Mouse (Mus musculus) lung, embryonic 16.5 days (tissue): ENCODE data around the gene Icos. TPM values are rescaled to one million over a fixed set of nuclear protein-coding genes. Genes with fewer than 3 reads are reported as not detected.

Experiments
- ATAC-seq: fragments of 200-750 bp; cut with Nextera tagmentation; 2 replicates; pipeline ENCODE4 v1.8.0; 2017; ENCODE audit warnings: low read depth, mild to moderate bottlenecking, moderate library complexity
- H3K27ac ChIP-seq: fragments of 300-500 bp; sonication (generic); 2 replicates; pipeline ENCODE4 v1.5.1; 2014; ENCODE audit warnings: mild to moderate bottlenecking, control low read depth, low read length
- H3K27me3 ChIP-seq: fragments of 300-500 bp; sonication (generic); 2 replicates; pipeline ENCODE4 v1.6.1; 2014; ENCODE audit warnings: low read depth, low read length, mixed read lengths; ENCODE audit not compliant: control insufficient read depth, insufficient read depth
- H3K36me3 ChIP-seq: fragments of 300-500 bp; sonication (generic); 2 replicates; pipeline ENCODE4 v1.6.1; 2014; ENCODE audit warnings: low read length; ENCODE audit not compliant: control insufficient read depth, insufficient read depth
- H3K4me1 ChIP-seq: fragments of 300-500 bp; sonication (generic); replicated peaks from 2 replicates; pipeline ENCODE4 v1.6.1; 2014; ENCODE audit warnings: low read length, mixed read lengths; ENCODE audit not compliant: control insufficient read depth, insufficient read depth
- H3K4me2 ChIP-seq: fragments of 300-500 bp; sonication (generic); 2 replicates; pipeline ENCODE4 v1.6.1; 2014; ENCODE audit warnings: low read depth, low read length, control low read depth
- H3K4me3 ChIP-seq: fragments of 300-500 bp; sonication (generic); 2 replicates; pipeline ENCODE4 v1.5.1; 2014; ENCODE audit warnings: mild to moderate bottlenecking, low read length, control low read depth
- H3K9ac ChIP-seq: fragments of 300-500 bp; sonication (generic); 2 replicates; pipeline ENCODE4 v1.6.1; 2014; ENCODE audit warnings: low read length, control low read depth
- H3K9me3 ChIP-seq: fragments of 300-500 bp; sonication (generic); 2 replicates; pipeline ENCODE4 v1.6.1; 2016; ENCODE audit warnings: low read length; ENCODE audit not compliant: control insufficient read depth
- WGBS: fragments of 180-500 bp; shearing (Covaris S2); extraction: QIAGEN DNeasy Blood & Tissue Kit; methylation state at CpG from one replicate; pipeline ENCODE4 v1.1.7; 2014; 5-methylcytosine and 5-hydroxymethylcytosine counted together
- polyA plus RNA-seq: library from polyadenylated mRNA; unstranded; fragments of >200 nt; fragmentation: Nextera tagmentation; extraction: Ambion mirVana; gene quantifications from 2 replicates; pipeline ENCODE4 v1.2.1, GENCODE M21; 2015

Icos gene
- polyA plus RNA-seq, 1 experiment from 2014 or later: 0.25 TPM

- no peak overlapping the region for H3K27ac ChIP-seq
- no peaks in the 10 kb centered on the region for H3K27me3 ChIP-seq
- H3K9me3 ChIP-seq: no peaks in the 10 kb centered on the region
- no peak overlapping the region for H3K4me3 ChIP-seq
- no peak overlapping the region for H3K4me2 ChIP-seq
- 91% methylated on average over 4 of the region's 4 CpGs for WGBS
- ATAC-seq: no peak
- no peak overlapping the region for H3K9ac ChIP-seq
- H3K36me3 ChIP-seq: no peaks in the 10 kb centered on the region
- no peaks in the 10 kb centered on the region for H3K4me1 ChIP-seq
Measured at GRCm38 (mm10) chr1:61040401-61040800, 62.7 kb downstream of the Icos start.

- no peak for ATAC-seq
- Histone ChIP-seq H3K9ac (no peak overlapping the region), H3K9me3 (no peaks in the 10 kb centered on the region), H3K4me1 (no peaks in the 10 kb centered on the region), H3K27ac (no peak overlapping the region), H3K27me3 (no peaks in the 10 kb centered on the region), H3K36me3 (no peaks in the 10 kb centered on the region), H3K4me2 (no peak overlapping the region), H3K4me3 (no peak overlapping the region)
- 64% methylated on average over 2 of the region's 2 CpGs for WGBS
Measured at GRCm38 (mm10) chr1:61042842-61043241, 65.1 kb downstream of the Icos start.

- Histone ChIP-seq H3K9ac (no peak overlapping the region), H3K27ac (no peak overlapping the region)
Measured at GRCm38 (mm10) chr1:61046055-61046705, 68.5 kb downstream of the Icos start.

GRCm38 (mm10) chr1:61047336-61047735, 69.6 kb downstream of the Icos start:
- Histone ChIP-seq H3K27me3 (no peaks in the 10 kb centered on the region), H3K9ac (no peak overlapping the region), H3K4me1 (no peaks in the 10 kb centered on the region), H3K27ac (no peak overlapping the region), H3K9me3 (no peaks in the 10 kb centered on the region), H3K4me2 (no peak overlapping the region), H3K36me3 (no peaks in the 10 kb centered on the region), H3K4me3 (no peak overlapping the region)
- WGBS: 67% methylated on average over 3 of the region's 3 CpGs
- ATAC-seq: no peak

More at GRCm38 (mm10) chr1:61046055-61046705, 68.5 kb downstream of the Icos start:
- no peak overlapping the region for H3K4me2 ChIP-seq
- ATAC-seq: no peak
- no peaks in the 10 kb centered on the region for H3K27me3 ChIP-seq
- WGBS: 65% methylated on average over 3 of the region's 3 CpGs
- H3K4me1 ChIP-seq: no peaks in the 10 kb centered on the region
- H3K36me3 ChIP-seq: no peaks in the 10 kb centered on the region
- H3K4me3 ChIP-seq: no peak overlapping the region
- no peaks in the 10 kb centered on the region for H3K9me3 ChIP-seq

Other genes with a start within 250 kb of the Icos start
- gene Ctla4, start 90.9 kb upstream of the Icos start, polyA plus RNA-seq: 0.25 and 0.49 TPM in 2 replicates